Mouse (Mus musculus) hindbrain, embryonic 10.5 days (tissue): ENCODE measurements around the gene Bicd1. TPM values are rescaled to one million over a fixed set of nuclear protein-coding genes. Genes with fewer than 3 reads are reported as not detected.
A peak's percentile ranks its signal among the peaks of the same experiment; 100 is the strongest.
"Not testable (repeated sequence)": the region's sequence is repeated elsewhere in the genome, so short reads cannot be mapped to it uniquely, and the experiment has no call there.

ENCODE experiments used
- DNase-seq: peaks from one replicate; pipeline ENCODE4 v3.0.0-alpha.2; 2017; ENCODE audit warnings: low spot score
- H3K27ac ChIP-seq: fragments of 300-500 bp; sonication (generic); 2 replicates; pipeline ENCODE4 v1.5.1; 2016; ENCODE audit warnings: mild to moderate bottlenecking, moderate library complexity
- H3K27me3 ChIP-seq: fragments of 300-500 bp; sonication (generic); 2 replicates; pipeline ENCODE4 v1.6.1; 2016; ENCODE audit warnings: mild to moderate bottlenecking; ENCODE audit not compliant: poor library complexity, insufficient read depth, severe bottlenecking
- H3K36me3 ChIP-seq: fragments of 300-500 bp; sonication (generic); 2 replicates; pipeline ENCODE4 v1.6.1; 2016; ENCODE audit warnings: mild to moderate bottlenecking, moderate library complexity
- H3K4me1 ChIP-seq: fragments of 300-500 bp; sonication (generic); replicated peaks from 2 replicates; pipeline ENCODE4 v1.6.1; 2016; ENCODE audit warnings: mild to moderate bottlenecking
- H3K4me3 ChIP-seq: fragments of 300-500 bp; sonication (generic); 2 replicates; pipeline ENCODE4 v1.5.1; 2016; ENCODE audit warnings: mild to moderate bottlenecking, moderate library complexity
- H3K9me3 ChIP-seq: fragments of 300-500 bp; sonication (generic); 2 replicates; pipeline ENCODE4 v1.6.1; 2016; ENCODE audit warnings: mild to moderate bottlenecking, moderate library complexity
- WGBS: fragments of 180-500 bp; shearing (Covaris S2); methylation state at CpG from one replicate; pipeline ENCODE4 v1.1.7; 2016; 5-methylcytosine and 5-hydroxymethylcytosine counted together
- polyA plus RNA-seq: library from polyadenylated mRNA; unstranded; fragments of >200 nt; fragmentation: Nextera tagmentation; extraction: Ambion mirVana; gene quantifications from 2 replicates; pipeline ENCODE4 v1.2.1, GENCODE M21; 2016

Bicd1 gene
- 13.1 and 13.9 TPM in 2 replicates for polyA plus RNA-seq

GRCm38 (mm10) chr6:149408833-149409332 is at the start of gene Bicd1:
Gene Bicd1, plus strand, starts transcription at chr6:149408886.
- peaks cover 22% of the 10 kb centered on the region for H3K4me1 ChIP-seq
- H3K36me3 ChIP-seq, result no peaks in the 10 kb centered on the region
- peaks cover 5% of the 10 kb centered on the region; the same call in 1 of the 2 replicates for H3K27me3 ChIP-seq
- no peaks in the 10 kb centered on the region for H3K9me3 ChIP-seq
- H3K4me3 ChIP-seq, result peak within 1 kb of the TSS; percentile 75
- H3K27ac ChIP-seq, result peak within 1 kb of the TSS; percentile 92
- DNase-seq, result peak; percentile 86
- under 1% methylated on average over 30 of the region's 30 CpGs for WGBS

- WGBS, result 95% methylated on average over 20 of the region's 20 CpGs
- H3K9me3 ChIP-seq, H3K4me1 ChIP-seq, H3K27me3 ChIP-seq, DNase-seq, H3K4me3 ChIP-seq, H3K27ac ChIP-seq, H3K36me3 ChIP-seq: not testable (repeated sequence)
These were observed 46.2 kb upstream of the Bicd1 start for GRCm38 (mm10) chr6:149362533-149362932.

GRCm38 (mm10) chr6:149365975-149366374 is 42.7 kb upstream of the Bicd1 start:
- not testable (repeated sequence) for H3K27ac ChIP-seq, H3K4me3 ChIP-seq, H3K4me1 ChIP-seq, H3K9me3 ChIP-seq, H3K27me3 ChIP-seq, DNase-seq, H3K36me3 ChIP-seq
- WGBS, result 83% methylated on average over 2 of the region's 2 CpGs

- WGBS, result 92% methylated on average over 2 of the region's 2 CpGs
- DNase-seq, result no peak
These were observed 42.3 kb upstream of the Bicd1 start for GRCm38 (mm10) chr6:149366403-149366802.

GRCm38 (mm10) chr6:149374986-149375457 is 33.7 kb upstream of the Bicd1 start:
- Histone ChIP-seq H3K27me3 (no peaks in the 10 kb centered on the region), H3K36me3 (no peaks in the 10 kb centered on the region), H3K4me1 (no peaks in the 10 kb centered on the region), H3K27ac (no peak overlapping the region), H3K9me3 (no peaks in the 10 kb centered on the region), H3K4me3 (no peak overlapping the region)
- 74% methylated on average over 2 of the region's 2 CpGs for WGBS
- DNase-seq, result peak; percentile 56

More at GRCm38 (mm10) chr6:149366403-149366802, 42.3 kb upstream of the Bicd1 start:
- Histone ChIP-seq H3K4me1 (no peaks in the 10 kb centered on the region), H3K36me3 (no peaks in the 10 kb centered on the region), H3K4me3 (no peak overlapping the region), H3K27ac (no peak overlapping the region), H3K9me3 (no peaks in the 10 kb centered on the region), H3K27me3 (no peaks in the 10 kb centered on the region)

- DNase-seq, result no peak
- Histone ChIP-seq H3K4me3 (no peak overlapping the region), H3K4me1 (no peaks in the 10 kb centered on the region), H3K9me3 (no peaks in the 10 kb centered on the region), H3K27ac (no peak overlapping the region), H3K27me3 (no peaks in the 10 kb centered on the region), H3K36me3 (no peaks in the 10 kb centered on the region)
- 75% methylated on average over 2 of the region's 2 CpGs for WGBS
These were observed 25.2 kb upstream of the Bicd1 start for GRCm38 (mm10) chr6:149383531-149383930.

GRCm38 (mm10) chr6:149386389-149386788 is 22.3 kb upstream of the Bicd1 start:
- WGBS, result 36% methylated on average over 3 of the region's 3 CpGs
- H3K36me3 ChIP-seq, result no peaks in the 10 kb centered on the region
- H3K27ac ChIP-seq, result no peak overlapping the region
- H3K4me1 ChIP-seq, result no peaks in the 10 kb centered on the region
- H3K9me3 ChIP-seq, result no peaks in the 10 kb centered on the region
- no peak for DNase-seq
- no peak overlapping the region for H3K4me3 ChIP-seq
- H3K27me3 ChIP-seq, result no peaks in the 10 kb centered on the region

- not testable (repeated sequence) for H3K4me3 ChIP-seq, H3K27me3 ChIP-seq, H3K4me1 ChIP-seq, H3K9me3 ChIP-seq, H3K27ac ChIP-seq, H3K36me3 ChIP-seq, DNase-seq
- 93% methylated on average over 2 of the region's 2 CpGs for WGBS
These were observed 19.1 kb upstream of the Bicd1 start for GRCm38 (mm10) chr6:149389626-149390025.

- Histone ChIP-seq H3K9me3 (no peaks in the 10 kb centered on the region), H3K27ac (no peak overlapping the region), H3K4me3 (no peak overlapping the region), H3K4me1 (peaks cover 6% of the 10 kb centered on the region), H3K36me3 (no peaks in the 10 kb centered on the region), H3K27me3 (no peaks in the 10 kb centered on the region)
- no peak for DNase-seq
These were observed 9.3 kb upstream of the Bicd1 start for GRCm38 (mm10) chr6:149399396-149399795.

- H3K9me3 ChIP-seq, result no peaks in the 10 kb centered on the region
- peaks cover 22% of the 10 kb centered on the region for H3K4me1 ChIP-seq
- DNase-seq, result no peak
- peaks cover 5% of the 10 kb centered on the region; the same call in 1 of the 2 replicates for H3K27me3 ChIP-seq
- peak overlapping the region; percentile 75 for H3K4me3 ChIP-seq
- H3K36me3 ChIP-seq, result no peaks in the 10 kb centered on the region
- H3K27ac ChIP-seq, result peak overlapping the region; percentile 92
- WGBS, result under 1% methylated on average over 11 of the region's 11 CpGs
These were observed 655 bp downstream of the Bicd1 start for GRCm38 (mm10) chr6:149409341-149409740.

- 12% methylated on average over 4 of the region's 4 CpGs for WGBS
- H3K36me3 ChIP-seq, result no peaks in the 10 kb centered on the region
- peak overlapping the region; percentile 75 for H3K4me3 ChIP-seq
- H3K9me3 ChIP-seq, result no peaks in the 10 kb centered on the region
- H3K27me3 ChIP-seq, result peaks cover 5% of the 10 kb centered on the region; the same call in 1 of the 2 replicates
- H3K27ac ChIP-seq, result peak overlapping the region; percentile 92
- H3K4me1 ChIP-seq, result peaks cover 22% of the 10 kb centered on the region
- DNase-seq, result no peak
These were observed 1.2 kb downstream of the Bicd1 start for GRCm38 (mm10) chr6:149409845-149410244.

GRCm38 (mm10) chr6:149413256-149413655 is 4.6 kb downstream of the Bicd1 start:
- H3K36me3 ChIP-seq, result no peaks in the 10 kb centered on the region
- no peak overlapping the region for H3K4me3 ChIP-seq
- no peaks in the 10 kb centered on the region for H3K27me3 ChIP-seq
- no peak overlapping the region for H3K27ac ChIP-seq
- no peak for DNase-seq
- no peaks in the 10 kb centered on the region for H3K9me3 ChIP-seq
- H3K4me1 ChIP-seq, result peaks cover 20% of the 10 kb centered on the region

- H3K4me1 ChIP-seq, result no peaks in the 10 kb centered on the region
- H3K9me3 ChIP-seq, result no peaks in the 10 kb centered on the region
- H3K27ac ChIP-seq, result no peak overlapping the region
- no peak for DNase-seq
- no peaks in the 10 kb centered on the region for H3K27me3 ChIP-seq
- no peaks in the 10 kb centered on the region for H3K36me3 ChIP-seq
- no peak overlapping the region for H3K4me3 ChIP-seq
These were observed 16.1 kb downstream of the Bicd1 start for GRCm38 (mm10) chr6:149424748-149425147.

- peaks cover 4% of the 10 kb centered on the region; the same call in 1 of the 2 replicates for H3K4me1 ChIP-seq
- no peak for DNase-seq
These were observed 30.5 kb downstream of the Bicd1 start for GRCm38 (mm10) chr6:149439140-149439539.

More at GRCm38 (mm10) chr6:149439140-149439539, 30.5 kb downstream of the Bicd1 start:
- WGBS, result 84% methylated on average over 1 of the region's 1 CpGs
- Histone ChIP-seq H3K36me3 (peaks cover 12% of the 10 kb centered on the region), H3K9me3 (peaks cover 17% of the 10 kb centered on the region; the same call in 1 of the 2 replicates), H3K27me3 (no peaks in the 10 kb centered on the region), H3K4me3 (no peak overlapping the region), H3K27ac (no peak overlapping the region)
